Mouse (Mus musculus) c-Kit-positive CD71-negative TER-119-negative erythroid progenitor cells, embryonic 14.5 days (primary cell): ENCODE measurements around the gene Bpifb1.
"Not testable (repeated sequence)": the region's sequence is repeated elsewhere in the genome, so short reads cannot be mapped to it uniquely, and the experiment has no call there.

Source experiments
- DNase-seq: peaks from one replicate; pipeline ENCODE4 v3.0.0-alpha.2; 2013; ENCODE audit warnings: low read depth

The Bpifb1 gene

GRCm38 (mm10) chr2:154190546-154191258, at the start of gene Bpifb1:
TSS of gene Bpifb1 (plus strand) at chr2:154190818.
- no peak for DNase-seq

GRCm38 (mm10) chr2:154142580-154142979, 48.0 kb upstream of the Bpifb1 start, which contains the start of gene Bpifa1:
TSS of gene Bpifa1 (plus strand) at chr2:154142880.
- no peak for DNase-seq

- no peak for DNase-seq
Observed at GRCm38 (mm10) chr2:154143735-154144134, 46.9 kb upstream of the Bpifb1 start.

GRCm38 (mm10) chr2:154147496-154147895, 43.1 kb upstream of the Bpifb1 start:
- no peak for DNase-seq

- peak; percentile 22 for DNase-seq
Observed at GRCm38 (mm10) chr2:154158433-154158832, 32.2 kb upstream of the Bpifb1 start.

- no peak for DNase-seq
Observed at GRCm38 (mm10) chr2:154162307-154162706, 28.3 kb upstream of the Bpifb1 start, which contains the start of gene Bpifa5. TSS of gene Bpifa5 (plus strand) at chr2:154162607.

GRCm38 (mm10) chr2:154163306-154163705, 27.3 kb upstream of the Bpifb1 start:
- DNase-seq, result no peak

- DNase-seq, result no peak
Observed at GRCm38 (mm10) chr2:154169172-154169571, 21.4 kb upstream of the Bpifb1 start.

GRCm38 (mm10) chr2:154171621-154172020, 19.0 kb upstream of the Bpifb1 start:
- no peak for DNase-seq

- DNase-seq, result no peak
Observed at GRCm38 (mm10) chr2:154173313-154173712, 17.3 kb upstream of the Bpifb1 start.

- DNase-seq, result not testable (repeated sequence)
Observed at GRCm38 (mm10) chr2:154181900-154182299, 8.7 kb upstream of the Bpifb1 start.

- DNase-seq, result not testable (repeated sequence)
Observed at GRCm38 (mm10) chr2:154183061-154183460, 7.6 kb upstream of the Bpifb1 start.

- no peak for DNase-seq
Observed at GRCm38 (mm10) chr2:154185319-154185718, 5.3 kb upstream of the Bpifb1 start.

- no peak for DNase-seq
Observed at GRCm38 (mm10) chr2:154185748-154186147, 4.9 kb upstream of the Bpifb1 start.

GRCm38 (mm10) chr2:154187468-154187867, 3.1 kb upstream of the Bpifb1 start:
- DNase-seq, result no peak

- DNase-seq, result no peak
Observed at GRCm38 (mm10) chr2:154189877-154190434, 662 bp upstream of the Bpifb1 start.

GRCm38 (mm10) chr2:154192141-154192540, 1.5 kb downstream of the Bpifb1 start:
- DNase-seq, result no peak

GRCm38 (mm10) chr2:154193071-154193470, 2.5 kb downstream of the Bpifb1 start:
- DNase-seq, result no peak

- no peak for DNase-seq
Observed at GRCm38 (mm10) chr2:154193994-154194504, 3.4 kb downstream of the Bpifb1 start.

GRCm38 (mm10) chr2:154197036-154197435, 6.4 kb downstream of the Bpifb1 start:
- no peak for DNase-seq

- no peak for DNase-seq
Observed at GRCm38 (mm10) chr2:154204630-154205029, 14.0 kb downstream of the Bpifb1 start.

GRCm38 (mm10) chr2:154206908-154207307, 16.3 kb downstream of the Bpifb1 start:
- peak; percentile 19 for DNase-seq

GRCm38 (mm10) chr2:154209112-154209511, 18.5 kb downstream of the Bpifb1 start:
- DNase-seq, result peak; percentile 7
